Mouse (Mus musculus) limb, embryonic 15.5 days (tissue): ENCODE measurements around the gene Nacad. TPM values are rescaled to one million over a fixed set of nuclear protein-coding genes. Genes with fewer than 3 reads are reported as not detected.

ENCODE experiments used
- ATAC-seq: fragments of 200-750 bp; cut with Nextera tagmentation; 2 replicates; pipeline ENCODE4 v1.8.0; 2017; ENCODE audit warnings: low read depth, moderate TSS enrichment; ENCODE audit not compliant: insufficient number of reproducible peaks, low FRiP score, low TSS enrichment
- H3K27ac ChIP-seq: fragments of 300-500 bp; sonication (generic); 2 replicates; pipeline ENCODE4 v1.5.1; 2015; ENCODE audit warnings: moderate library complexity, mild to moderate bottlenecking, inconsistent platforms
- H3K27me3 ChIP-seq: fragments of 300-500 bp; sonication (generic); 2 replicates; pipeline ENCODE4 v1.6.1; 2015; ENCODE audit warnings: inconsistent platforms
- H3K36me3 ChIP-seq: fragments of 300-500 bp; sonication (generic); 2 replicates; pipeline ENCODE4 v1.6.1; 2015; ENCODE audit warnings: inconsistent platforms
- H3K4me1 ChIP-seq: fragments of 300-500 bp; sonication (generic); 2 replicates; pipeline ENCODE4 v1.6.1; 2015; ENCODE audit warnings: inconsistent platforms
- H3K4me2 ChIP-seq: fragments of 300-500 bp; sonication (generic); 2 replicates; pipeline ENCODE4 v1.6.1; 2015; ENCODE audit warnings: mild to moderate bottlenecking, inconsistent platforms
- H3K4me3 ChIP-seq: fragments of 300-500 bp; sonication (generic); 2 replicates; pipeline ENCODE4 v1.5.1; 2015; ENCODE audit warnings: mild to moderate bottlenecking, inconsistent platforms
- H3K9ac ChIP-seq: fragments of 300-500 bp; sonication (generic); 2 replicates; pipeline ENCODE4 v1.6.1; 2015; ENCODE audit warnings: inconsistent platforms
- H3K9me3 ChIP-seq: fragments of 300-500 bp; sonication (generic); 2 replicates; pipeline ENCODE4 v1.6.1; 2016; ENCODE audit warnings: inconsistent platforms
- WGBS: fragments of 180-500 bp; shearing (Covaris S2); methylation state at CpG from one replicate; pipeline ENCODE4 v1.1.7; 2015; 5-methylcytosine and 5-hydroxymethylcytosine counted together
- polyA plus RNA-seq: library from polyadenylated mRNA; unstranded; fragments of >200 nt; fragmentation: Nextera tagmentation; extraction: Ambion mirVana; gene quantifications from 2 replicates; pipeline ENCODE4 v1.2.1, GENCODE M21; 2015

The Nacad gene
- polyA plus RNA-seq, 1 experiment from 2014 or later, result 1.6 TPM

DNA sequence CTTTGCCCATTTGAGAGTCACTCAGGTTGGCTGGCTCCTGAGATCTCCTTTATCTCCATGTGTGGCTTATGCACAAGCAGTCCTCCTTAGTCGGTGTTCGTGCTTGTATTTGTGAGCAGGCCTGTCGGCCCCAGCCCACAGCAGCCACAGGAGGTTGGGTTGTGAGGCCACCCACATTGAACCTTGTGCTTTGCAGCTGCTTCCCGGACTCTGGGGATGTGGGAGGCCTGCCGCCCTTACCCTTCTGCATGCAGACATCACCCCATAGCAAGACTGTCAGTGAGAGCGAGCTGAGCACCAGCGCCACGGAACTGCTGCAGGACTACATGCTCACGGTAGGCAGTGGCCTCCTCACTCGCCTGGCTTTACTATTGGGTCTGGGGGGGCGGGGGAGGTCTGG, 12.4 kb downstream of the Nacad start:
- H3K27me3 ChIP-seq, result no peaks in the 10 kb centered on the region
- H3K9ac ChIP-seq, result no peak overlapping the region
- no peak for ATAC-seq
- H3K4me3 ChIP-seq, result no peak overlapping the region
- no peak overlapping the region for H3K27ac ChIP-seq
- no peak overlapping the region for H3K4me2 ChIP-seq
- WGBS, result 71% methylated on average over 11 of the region's 11 CpGs
- no peaks in the 10 kb centered on the region for H3K9me3 ChIP-seq
- peaks cover 98% of the 10 kb centered on the region for H3K36me3 ChIP-seq
- peaks cover 7% of the 10 kb centered on the region; the same call in 1 of the 2 replicates for H3K4me1 ChIP-seq

GRCm38 (mm10) chr11:6590933-6591675, 14.7 kb downstream of the Nacad start:
- Histone ChIP-seq H3K36me3 (peaks cover 85% of the 10 kb centered on the region), H3K27ac (no peak overlapping the region), H3K4me3 (no peak overlapping the region), H3K4me1 (no peaks in the 10 kb centered on the region), H3K9me3 (no peaks in the 10 kb centered on the region), H3K9ac (no peak overlapping the region), H3K4me2 (no peak overlapping the region), H3K27me3 (no peaks in the 10 kb centered on the region)
- WGBS, result 86% methylated on average over 10 of the region's 10 CpGs
- ATAC-seq, result no peak

GRCm38 (mm10) chr11:6589838-6590237, 16.0 kb downstream of the Nacad start:
- H3K4me1 ChIP-seq, result no peaks in the 10 kb centered on the region

DNA sequence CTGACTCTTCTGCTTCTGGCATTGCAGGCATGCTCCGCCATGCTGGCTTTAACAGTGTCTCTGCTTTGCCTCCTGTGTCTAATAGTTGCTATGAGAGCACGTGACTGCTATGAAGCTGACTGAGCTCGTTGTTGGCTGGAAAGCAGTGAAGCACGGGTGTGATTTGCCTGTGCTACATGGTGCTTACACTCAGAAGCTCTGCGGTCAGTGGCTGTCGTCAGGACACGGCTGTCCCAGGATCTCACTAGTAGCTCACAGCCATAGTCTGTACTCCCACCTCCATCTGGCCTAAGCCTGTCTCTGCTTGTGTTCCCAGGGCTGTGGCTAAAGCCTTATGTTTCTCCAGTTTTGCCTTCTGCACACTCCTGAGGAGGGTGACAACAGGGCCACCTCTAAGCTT, 17.6 kb downstream of the Nacad start:
- WGBS, result 79% methylated on average over 7 of the region's 7 CpGs
- Histone ChIP-seq H3K4me2 (no peak overlapping the region), H3K4me1 (no peaks in the 10 kb centered on the region), H3K9me3 (no peaks in the 10 kb centered on the region), H3K27me3 (no peaks in the 10 kb centered on the region), H3K4me3 (no peak overlapping the region), H3K36me3 (peaks cover 74% of the 10 kb centered on the region), H3K27ac (no peak overlapping the region), H3K9ac (no peak overlapping the region)
- no peak for ATAC-seq

More at GRCm38 (mm10) chr11:6589838-6590237, 16.0 kb downstream of the Nacad start:
- Histone ChIP-seq H3K4me3 (no peak overlapping the region), H3K4me2 (no peak overlapping the region), H3K36me3 (peaks cover 85% of the 10 kb centered on the region), H3K27me3 (no peaks in the 10 kb centered on the region), H3K27ac (no peak overlapping the region), H3K9me3 (no peaks in the 10 kb centered on the region), H3K9ac (no peak overlapping the region)
- no peak for ATAC-seq
- WGBS, result 92% methylated on average over 7 of the region's 7 CpGs

- Histone ChIP-seq H3K9me3 (no peaks in the 10 kb centered on the region), H3K27me3 (no peaks in the 10 kb centered on the region), H3K4me2 (no peak overlapping the region), H3K4me1 (no peaks in the 10 kb centered on the region), H3K9ac (no peak overlapping the region), H3K27ac (no peak overlapping the region), H3K36me3 (peaks cover 65% of the 10 kb centered on the region), H3K4me3 (no peak overlapping the region)
- 79% methylated on average over 7 of the region's 7 CpGs for WGBS
- ATAC-seq, result no peak
Observed at GRCm38 (mm10) chr11:6587249-6587940, 18.5 kb downstream of the Nacad start.

GRCm38 (mm10) chr11:6586660-6587059, 19.2 kb downstream of the Nacad start:
- Histone ChIP-seq H3K4me3 (no peak overlapping the region), H3K9me3 (no peaks in the 10 kb centered on the region), H3K36me3 (peaks cover 58% of the 10 kb centered on the region), H3K27ac (no peak overlapping the region), H3K4me2 (no peak overlapping the region), H3K27me3 (no peaks in the 10 kb centered on the region), H3K9ac (no peak overlapping the region), H3K4me1 (no peaks in the 10 kb centered on the region)
- ATAC-seq, result no peak
- WGBS, result 90% methylated on average over 3 of the region's 3 CpGs

DNA sequence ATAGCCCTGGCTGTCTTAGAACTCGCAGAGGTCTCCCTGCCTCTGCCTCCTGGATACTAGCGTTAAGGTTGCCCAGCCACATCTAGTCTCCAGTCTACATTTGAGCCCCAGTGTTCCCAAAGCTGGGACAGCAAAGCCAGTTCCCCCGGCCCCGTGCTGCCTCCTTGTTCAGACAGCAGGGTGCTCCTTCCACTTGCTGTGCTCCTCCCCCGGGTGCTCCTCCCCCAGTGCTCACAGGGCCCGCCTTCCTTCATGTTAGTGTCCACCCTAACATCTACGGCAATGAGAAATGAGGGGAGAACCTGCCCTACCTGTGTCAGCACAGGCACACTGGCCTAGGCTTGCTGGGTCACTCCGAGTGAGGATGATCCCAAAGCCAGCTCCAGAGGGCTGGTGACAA, 20.1 kb downstream of the Nacad start:
- peaks cover 49% of the 10 kb centered on the region for H3K36me3 ChIP-seq
- no peaks in the 10 kb centered on the region for H3K9me3 ChIP-seq
- no peak for ATAC-seq
- H3K9ac ChIP-seq, result no peak overlapping the region
- no peaks in the 10 kb centered on the region for H3K4me1 ChIP-seq
- 91% methylated on average over 8 of the region's 8 CpGs for WGBS
- H3K27me3 ChIP-seq, result no peaks in the 10 kb centered on the region
- no peak overlapping the region for H3K4me2 ChIP-seq
- H3K4me3 ChIP-seq, result no peak overlapping the region
- H3K27ac ChIP-seq, result no peak overlapping the region

GRCm38 (mm10) chr11:6581560-6581959, 24.3 kb downstream of the Nacad start:
- Histone ChIP-seq H3K4me2 (no peak overlapping the region), H3K4me3 (no peak overlapping the region), H3K27me3 (no peaks in the 10 kb centered on the region), H3K9ac (no peak overlapping the region), H3K9me3 (no peaks in the 10 kb centered on the region), H3K36me3 (peaks cover 31% of the 10 kb centered on the region), H3K4me1 (no peaks in the 10 kb centered on the region), H3K27ac (no peak overlapping the region)
- WGBS, result 80% methylated on average over 2 of the region's 2 CpGs
- no peak for ATAC-seq

- H3K27ac ChIP-seq, result no peak overlapping the region
- H3K27me3 ChIP-seq, result no peaks in the 10 kb centered on the region
- no peak overlapping the region for H3K4me3 ChIP-seq
- H3K9ac ChIP-seq, result no peak overlapping the region
- WGBS, result 79% methylated on average over 4 of the region's 4 CpGs
- H3K36me3 ChIP-seq, result peaks cover 30% of the 10 kb centered on the region
- no peak for ATAC-seq
- H3K4me1 ChIP-seq, result no peaks in the 10 kb centered on the region
- H3K9me3 ChIP-seq, result no peaks in the 10 kb centered on the region
- no peak overlapping the region for H3K4me2 ChIP-seq
Observed at GRCm38 (mm10) chr11:6580065-6580750, 25.6 kb downstream of the Nacad start.

- 89% methylated on average over 7 of the region's 7 CpGs for WGBS
- H3K4me1 ChIP-seq, result no peaks in the 10 kb centered on the region
- no peak for ATAC-seq
Observed at GRCm38 (mm10) chr11:6579361-6579760, 26.5 kb downstream of the Nacad start.

DNA sequence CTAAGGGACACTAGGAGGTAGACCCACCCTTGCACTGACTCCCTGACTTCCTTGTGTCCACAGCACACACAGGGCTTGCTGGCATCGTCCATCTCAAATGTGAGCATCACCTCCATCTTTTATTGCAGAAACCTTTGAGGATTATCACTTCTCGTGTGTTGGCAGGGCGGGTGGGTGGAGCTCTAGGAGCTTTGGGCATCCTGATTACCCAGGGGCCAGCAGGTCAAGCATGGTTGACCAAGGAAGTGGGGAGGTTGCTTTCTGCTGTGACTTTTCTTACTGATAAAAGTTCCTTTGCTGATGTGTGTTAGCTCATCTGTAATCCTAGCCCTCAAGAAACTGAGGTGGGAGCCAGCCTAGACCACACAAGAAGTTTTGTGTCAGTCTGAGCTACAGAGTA, 29.7 kb downstream of the Nacad start:
- Histone ChIP-seq H3K4me1 (no peaks in the 10 kb centered on the region), H3K27ac (no peak overlapping the region), H3K36me3 (peaks cover 32% of the 10 kb centered on the region), H3K27me3 (no peaks in the 10 kb centered on the region), H3K9me3 (no peaks in the 10 kb centered on the region), H3K9ac (no peak overlapping the region), H3K4me2 (no peak overlapping the region), H3K4me3 (no peak overlapping the region)
- no peak for ATAC-seq
- 92% methylated on average over 3 of the region's 3 CpGs for WGBS

More at GRCm38 (mm10) chr11:6579361-6579760, 26.5 kb downstream of the Nacad start:
- H3K27ac ChIP-seq, result no peak overlapping the region
- no peaks in the 10 kb centered on the region for H3K27me3 ChIP-seq
- H3K9ac ChIP-seq, result no peak overlapping the region
- no peak overlapping the region for H3K4me3 ChIP-seq
- H3K36me3 ChIP-seq, result peaks cover 25% of the 10 kb centered on the region
- no peak overlapping the region for H3K4me2 ChIP-seq
- H3K9me3 ChIP-seq, result no peaks in the 10 kb centered on the region

GRCm38 (mm10) chr11:6569410-6569777, 36.5 kb downstream of the Nacad start:
- no peak for ATAC-seq
- Histone ChIP-seq H3K4me2 (no peak overlapping the region), H3K9me3 (no peaks in the 10 kb centered on the region), H3K27ac (no peak overlapping the region), H3K36me3 (peaks cover 18% of the 10 kb centered on the region), H3K4me3 (no peak overlapping the region), H3K27me3 (no peaks in the 10 kb centered on the region), H3K4me1 (no peaks in the 10 kb centered on the region), H3K9ac (no peak overlapping the region)
- 48% methylated on average over 3 of the region's 3 CpGs for WGBS
